Mouse (Mus musculus): ENCODE data around the gene Macrod1.
"Not testable (repeated sequence)": the region's sequence is repeated elsewhere in the genome, so short reads cannot be mapped to it uniquely, and the experiment has no call there.

Gene Macrod1

GRCm38 (mm10) chr19:7070775-7071174, 14.2 kb downstream of the Macrod1 start:
- in situ Hi-C loops (cut with MboI; ENCODE audit: low pct_unique_long_range_greater_than_20kb in 1 of 2, low sequenced_read_pairs in 2 of 2, unreplicated experiment in 1 of 2), result loop anchor here in 1 of 2 experiments (25.0 kb wide), 1 partner anchor 342 kb away; the partner anchor contains the start of gene 2700081O15Rik

DNA sequence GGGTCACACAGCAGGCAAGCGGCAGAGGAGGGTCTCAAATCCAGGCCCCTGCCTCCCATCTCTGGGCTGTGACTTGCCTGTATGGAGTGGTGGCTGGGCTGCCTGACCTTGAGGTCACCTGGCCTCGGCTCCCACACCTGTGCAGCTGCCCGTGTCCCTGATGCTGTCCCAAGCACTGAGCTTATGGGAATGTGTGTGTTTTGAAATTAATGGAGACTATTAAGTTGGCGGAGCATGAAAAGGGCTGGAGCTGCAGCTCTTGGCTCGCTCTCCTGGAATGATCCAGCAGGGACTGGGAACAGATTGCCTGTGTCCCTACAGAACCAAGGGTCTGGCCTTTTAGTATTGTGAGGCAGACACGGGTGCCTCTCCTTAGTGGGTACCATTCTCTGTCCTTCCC, 15.6 kb downstream of the Macrod1 start:
- in situ Hi-C loops (cut with MboI; ENCODE audit: low pct_unique_long_range_greater_than_20kb in 1 of 2, low sequenced_read_pairs in 2 of 2, unreplicated experiment in 1 of 2), result loop anchor here in 1 of 2 experiments (25.0 kb wide), 1 partner anchor 340 kb away; the partner anchor contains the start of gene 2700081O15Rik

- in situ Hi-C loops (cut with MboI; ENCODE audit: low pct_unique_long_range_greater_than_20kb in 1 of 2, low sequenced_read_pairs in 2 of 2, unreplicated experiment in 1 of 2), result loop anchor here in 1 of 2 experiments (25.0 kb wide), 1 partner anchor 338 kb away; the partner anchor contains the start of gene 2700081O15Rik
Observed at GRCm38 (mm10) chr19:7073997-7074781, 17.6 kb downstream of the Macrod1 start.

GRCm38 (mm10) chr19:7075336-7075735, 18.7 kb downstream of the Macrod1 start:
- in situ Hi-C loops (cut with MboI; ENCODE audit: low pct_unique_long_range_greater_than_20kb in 1 of 2, low sequenced_read_pairs in 2 of 2, unreplicated experiment in 1 of 2), result not testable (repeated sequence)

DNA sequence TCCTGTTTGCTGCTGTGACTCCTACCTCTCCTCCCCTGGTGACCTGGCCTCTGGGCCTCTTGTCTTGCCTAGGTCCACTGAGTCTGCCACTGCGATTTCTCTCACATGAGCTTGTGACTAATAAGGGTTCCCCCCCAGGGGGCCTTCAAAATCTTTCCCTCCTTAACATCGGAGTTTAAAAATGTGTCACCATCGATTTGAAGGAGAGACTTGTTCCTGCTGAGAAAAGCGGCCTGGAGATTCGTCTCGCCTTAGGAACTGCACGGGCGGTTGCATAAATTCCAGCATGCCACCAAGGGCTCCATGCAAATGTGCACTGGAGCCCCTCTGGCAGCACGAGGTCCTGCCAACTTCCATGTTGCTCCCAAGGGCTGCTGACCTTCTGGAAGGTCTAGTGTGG, 21.1 kb downstream of the Macrod1 start:
- in situ Hi-C loops (cut with MboI; ENCODE audit: low pct_unique_long_range_greater_than_20kb in 1 of 2, low sequenced_read_pairs in 2 of 2, unreplicated experiment in 1 of 2), result no loop called here

DNA sequence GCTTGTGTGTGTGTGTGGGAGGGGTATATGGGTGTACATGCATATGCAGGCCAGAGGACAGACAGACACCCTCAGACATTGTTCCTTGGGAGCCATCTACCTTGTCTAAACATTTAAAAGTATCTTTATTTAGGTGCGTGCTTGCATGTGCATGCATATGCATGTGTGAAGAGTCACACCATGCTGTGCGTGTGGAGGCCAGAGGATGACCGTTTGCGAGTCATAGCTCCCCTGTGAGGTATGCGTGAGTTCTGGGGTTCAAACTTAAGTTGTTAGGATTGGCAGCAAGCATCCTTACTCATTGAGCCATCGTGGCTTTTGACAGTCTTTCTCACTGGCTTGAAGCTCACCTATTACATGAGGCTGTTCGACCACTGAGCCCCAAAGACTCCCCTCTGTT, 21.7 kb downstream of the Macrod1 start:
- in situ Hi-C loops (cut with MboI; ENCODE audit: low pct_unique_long_range_greater_than_20kb in 1 of 2, low sequenced_read_pairs in 2 of 2, unreplicated experiment in 1 of 2), result no loop called here

DNA sequence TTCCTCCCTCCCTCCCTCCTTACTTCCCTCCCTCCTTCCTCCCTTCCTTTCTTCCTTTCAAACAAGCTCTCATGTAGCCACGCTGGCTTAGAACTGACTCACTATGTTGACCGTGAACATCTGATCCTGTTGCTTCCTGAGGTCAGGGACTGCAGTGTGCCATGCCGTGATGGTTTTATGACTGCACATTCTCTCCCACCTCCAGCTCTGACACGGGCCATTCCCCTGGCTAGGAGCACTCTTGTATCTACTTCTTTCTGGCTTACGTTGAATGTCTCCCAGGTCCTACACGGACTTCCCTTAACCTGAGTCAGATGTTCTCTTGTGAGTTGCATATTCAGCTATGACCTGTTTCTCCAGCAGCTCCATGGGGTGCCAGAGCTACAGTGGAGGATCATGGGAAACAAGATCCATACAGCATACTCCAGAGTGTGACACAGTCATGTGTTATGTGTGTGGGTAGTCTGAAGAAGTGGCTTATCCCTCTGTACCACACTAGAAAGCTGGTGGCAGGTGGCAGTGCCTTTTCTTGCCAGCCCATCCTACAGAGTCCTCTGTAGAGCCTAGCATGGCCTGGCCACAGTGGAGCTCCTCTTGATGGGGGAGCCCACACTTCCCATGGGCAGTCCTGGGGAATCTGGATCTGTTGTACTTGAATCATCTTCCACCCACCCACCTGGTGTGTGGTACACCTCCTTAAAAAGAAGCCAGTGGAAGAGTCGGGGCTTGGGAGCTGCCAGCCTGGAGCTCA, 25.1 kb downstream of the Macrod1 start:
- in situ Hi-C loops (cut with MboI; ENCODE audit: low pct_unique_long_range_greater_than_20kb in 1 of 2, low sequenced_read_pairs in 2 of 2, unreplicated experiment in 1 of 2), result no loop called here

DNA sequence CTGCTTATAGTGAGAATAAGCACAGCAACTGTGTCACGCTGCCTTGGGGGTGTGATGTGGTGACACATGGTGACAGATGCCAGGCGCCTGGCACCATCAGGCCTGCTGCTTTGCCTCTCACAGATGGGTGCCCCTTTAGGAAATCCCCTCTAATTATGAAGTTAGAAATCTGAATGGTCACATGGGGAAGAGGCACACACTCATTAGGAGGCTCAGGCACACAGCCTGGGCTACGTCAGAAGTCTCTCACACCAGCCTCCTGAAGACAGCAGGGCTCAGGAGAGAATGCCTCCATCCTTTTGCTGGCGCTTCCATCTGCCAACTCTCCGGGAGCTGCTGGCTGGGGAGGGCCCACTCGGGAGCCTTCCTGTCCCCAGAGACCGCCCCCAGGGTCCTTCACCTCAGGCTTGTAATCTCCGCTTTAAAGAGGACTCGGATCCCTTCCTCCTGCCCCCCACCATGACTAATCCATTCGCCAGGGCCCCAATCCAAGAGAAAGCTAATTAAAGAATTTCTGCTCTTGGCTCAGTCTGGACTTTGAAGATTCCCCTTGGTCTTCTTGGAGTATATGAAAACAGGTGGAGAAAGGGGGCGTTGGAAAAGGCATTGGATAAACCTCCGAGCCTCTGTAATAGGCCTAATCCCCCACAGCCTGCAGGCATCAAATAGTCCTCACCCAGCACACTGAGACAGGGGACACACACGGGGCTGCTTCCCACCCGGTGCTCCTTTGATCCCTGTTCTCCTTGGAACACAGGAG, 26.6 kb downstream of the Macrod1 start:
- in situ Hi-C loops (cut with MboI; ENCODE audit: low pct_unique_long_range_greater_than_20kb in 1 of 2, low sequenced_read_pairs in 2 of 2, unreplicated experiment in 1 of 2), result no loop called here

DNA sequence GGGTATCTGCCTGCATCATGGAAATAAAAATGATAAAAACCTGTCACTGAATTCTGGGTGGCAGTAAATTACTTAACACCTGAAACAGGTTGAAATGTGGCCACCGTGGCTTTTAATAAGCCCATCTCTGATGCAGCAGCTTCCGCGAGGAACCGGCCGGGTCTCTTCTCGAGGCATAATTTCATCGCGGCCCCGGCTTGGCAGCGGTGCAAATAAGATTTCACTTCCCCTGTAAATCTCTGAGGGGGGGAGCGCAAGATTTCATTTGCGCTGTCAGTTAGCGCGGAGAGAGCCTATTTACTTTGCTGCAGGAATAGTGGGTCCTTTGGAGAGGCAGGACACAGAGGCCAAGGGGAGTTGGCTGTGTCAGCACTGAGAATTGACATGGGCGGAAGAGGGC, 28.1 kb downstream of the Macrod1 start:
- in situ Hi-C loops (cut with MboI; ENCODE audit: low pct_unique_long_range_greater_than_20kb in 1 of 2, low sequenced_read_pairs in 2 of 2, unreplicated experiment in 1 of 2), result no loop called here

DNA sequence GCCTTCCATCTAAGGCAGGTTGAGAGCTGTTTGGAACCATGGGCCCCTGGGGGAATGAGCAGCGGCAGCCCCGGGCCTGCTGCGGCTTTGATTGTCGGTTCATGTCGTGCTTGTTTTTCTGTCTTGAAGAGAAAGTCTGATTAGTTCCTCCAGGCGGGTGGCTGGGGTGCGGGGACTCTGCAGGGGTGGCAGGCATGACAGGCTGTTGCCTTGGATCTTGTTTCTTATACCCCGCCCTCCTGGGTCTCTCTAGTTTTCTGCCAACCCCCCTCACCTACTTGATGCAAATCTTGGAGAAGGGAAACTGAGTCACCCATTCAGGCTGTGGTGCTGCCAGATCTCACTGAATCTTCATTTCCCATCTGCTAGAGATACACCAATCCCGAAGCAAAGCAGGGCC, 31.9 kb downstream of the Macrod1 start:
- in situ Hi-C loops (cut with MboI; ENCODE audit: low pct_unique_long_range_greater_than_20kb in 1 of 2, low sequenced_read_pairs in 2 of 2, unreplicated experiment in 1 of 2), result no loop called here

DNA sequence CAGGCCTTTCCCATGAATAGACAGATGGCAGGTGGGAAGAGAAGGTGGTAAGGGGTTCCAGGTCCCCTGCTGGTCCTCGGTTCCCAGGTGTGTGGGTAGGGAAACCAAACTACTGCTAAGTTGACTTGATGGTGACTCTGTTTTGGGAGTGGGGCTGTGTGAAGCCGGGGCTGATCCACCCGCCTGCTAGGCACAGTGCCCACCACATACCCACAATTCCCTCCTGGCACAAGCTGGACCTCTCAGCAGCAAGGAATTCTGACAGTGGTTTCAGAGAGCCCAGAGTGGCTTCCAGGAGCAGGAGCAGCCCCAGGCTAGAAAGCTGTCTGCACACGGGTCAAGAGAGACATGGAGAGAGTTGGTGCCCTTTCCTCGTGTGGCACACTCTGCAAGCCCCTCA, 32.4 kb downstream of the Macrod1 start:
- in situ Hi-C loops (cut with MboI; ENCODE audit: low pct_unique_long_range_greater_than_20kb in 1 of 2, low sequenced_read_pairs in 2 of 2, unreplicated experiment in 1 of 2), result no loop called here

- in situ Hi-C loops (cut with MboI; ENCODE audit: low pct_unique_long_range_greater_than_20kb in 1 of 2, low sequenced_read_pairs in 2 of 2, unreplicated experiment in 1 of 2), result no loop called here
Observed at GRCm38 (mm10) chr19:7089842-7090251, 33.2 kb downstream of the Macrod1 start.

- in situ Hi-C loops (cut with MboI; ENCODE audit: low pct_unique_long_range_greater_than_20kb in 1 of 2, low sequenced_read_pairs in 2 of 2, unreplicated experiment in 1 of 2), result no loop called here
Observed at GRCm38 (mm10) chr19:7090369-7091064, 33.9 kb downstream of the Macrod1 start.

DNA sequence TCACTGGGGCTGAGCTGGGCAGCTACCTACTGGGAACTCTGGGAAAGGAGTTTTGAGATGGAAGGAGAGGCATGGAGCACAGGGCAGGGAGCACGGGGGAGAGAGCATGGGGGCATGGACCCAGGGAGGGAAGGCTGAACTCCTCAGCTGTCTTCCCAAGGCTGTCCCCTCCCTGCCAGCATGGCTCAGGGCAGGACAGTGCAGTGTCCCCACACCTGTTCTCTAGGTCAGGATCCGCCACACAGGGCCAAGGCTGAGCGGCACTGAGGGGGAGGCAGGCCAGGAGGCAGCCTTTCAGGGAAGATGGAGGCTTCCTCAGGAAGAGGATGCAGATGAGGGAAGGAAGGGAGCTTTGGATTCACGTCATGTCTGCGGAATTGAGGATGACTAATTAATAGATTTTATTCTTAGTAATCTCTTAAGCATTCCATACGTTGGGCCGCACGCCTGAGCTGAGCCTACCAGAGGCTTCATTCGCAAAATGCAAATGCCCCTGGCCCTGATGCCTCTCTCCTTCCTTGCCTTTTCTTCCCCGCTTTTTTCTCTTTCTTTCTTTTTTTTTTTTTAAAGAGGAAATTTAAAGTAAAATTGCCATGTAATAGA, 34.9 kb downstream of the Macrod1 start:
- in situ Hi-C loops (cut with MboI; ENCODE audit: low pct_unique_long_range_greater_than_20kb in 1 of 2, low sequenced_read_pairs in 2 of 2, unreplicated experiment in 1 of 2), result no loop called here

GRCm38 (mm10) chr19:7092756-7093155, 36.1 kb downstream of the Macrod1 start:
- in situ Hi-C loops (cut with MboI; ENCODE audit: low pct_unique_long_range_greater_than_20kb in 1 of 2, low sequenced_read_pairs in 2 of 2, unreplicated experiment in 1 of 2), result no loop called here

GRCm38 (mm10) chr19:7099620-7100155, 43.1 kb downstream of the Macrod1 start:
- in situ Hi-C loops (cut with MboI; ENCODE audit: low pct_unique_long_range_greater_than_20kb in 1 of 2, low sequenced_read_pairs in 2 of 2, unreplicated experiment in 1 of 2), result no loop called here

- in situ Hi-C loops (cut with MboI; ENCODE audit: low pct_unique_long_range_greater_than_20kb in 1 of 2, low sequenced_read_pairs in 2 of 2, unreplicated experiment in 1 of 2), result no loop called here
Observed at GRCm38 (mm10) chr19:7102039-7102438, 45.4 kb downstream of the Macrod1 start.
